Mouse (Mus musculus) C2C12 (cell line): ENCODE results near the gene Pgghg. TPM values are rescaled to one million over a fixed set of nuclear protein-coding genes. Genes with fewer than 3 reads are reported as not detected.

Experiments used
- H3K27me3 ChIP-seq: one replicate; pipeline ENCODE4 v1.6.1; 2011; ENCODE audit not compliant: control insufficient read depth, insufficient read depth, insufficient read length
- H3K36me3 ChIP-seq: one replicate; pipeline ENCODE4 v1.6.1; 2011; ENCODE audit not compliant: control insufficient read depth, insufficient read depth
- H3K4me3 ChIP-seq: one replicate; pipeline ENCODE4 v1.5.1; 2011; ENCODE audit warnings: mild to moderate bottlenecking, control low read depth; ENCODE audit not compliant: poor library complexity, insufficient read depth, severe bottlenecking
- H3K79me2 ChIP-seq: one replicate; pipeline ENCODE4 v1.6.1; 2011; ENCODE audit not compliant: control insufficient read depth, insufficient read depth
- H3K79me3 ChIP-seq: one replicate; pipeline ENCODE4 v1.6.1; 2011; ENCODE audit warnings: low read depth, control low read depth
- H3ac ChIP-seq: one replicate; pipeline ENCODE3; 2011; ENCODE audit warnings: low read depth; ENCODE audit not compliant: control insufficient read depth, insufficient read length
- CEBPB ChIP-seq: IDR thresholded peaks from one replicate; pipeline ENCODE4 v1.6.1; 2011; ENCODE audit warnings: low read depth, mild to moderate bottlenecking, control low read depth, moderate library complexity
- CTCF ChIP-seq: IDR thresholded peaks from one replicate; pipeline ENCODE4 v1.5.1; 2011; ENCODE audit not compliant: control insufficient read depth, insufficient read depth, insufficient read length
- FOSL1 ChIP-seq: IDR thresholded peaks from one replicate; pipeline ENCODE4 v1.8.0; 2011; ENCODE audit warnings: mild to moderate bottlenecking, low read length; ENCODE audit not compliant: poor library complexity, insufficient read depth, severe bottlenecking
- MAX ChIP-seq: IDR thresholded peaks from one replicate; pipeline ENCODE4 v1.6.1; 2011; ENCODE audit warnings: mild to moderate bottlenecking, control low read depth
- MYOD1 ChIP-seq: IDR thresholded peaks from one replicate; pipeline ENCODE4 v1.6.1; 2011; ENCODE audit warnings: low read depth; ENCODE audit not compliant: control insufficient read depth, insufficient read length
- MYOG ChIP-seq: IDR thresholded peaks from one replicate; pipeline ENCODE4 v1.6.1; 2011; ENCODE audit not compliant: control insufficient read depth, insufficient read length; ENCODE audit errors: extremely low read depth
- USF1 ChIP-seq: IDR thresholded peaks from one replicate; pipeline ENCODE4 v1.6.1; 2011; ENCODE audit warnings: low read depth, mild to moderate bottlenecking, control low read depth, moderate library complexity
- polyA plus RNA-seq: library from polyadenylated mRNA; unstranded; fragments of >200 nt; fragmentation: generic; extraction: Trizol; gene quantifications from one replicate; pipeline ENCODE4 v1.2.1, GENCODE M21; 2012; ENCODE audit warnings: missing spikeins

Gene Pgghg
- polyA plus RNA-seq, 1 experiment: 12.2 TPM

DNA sequence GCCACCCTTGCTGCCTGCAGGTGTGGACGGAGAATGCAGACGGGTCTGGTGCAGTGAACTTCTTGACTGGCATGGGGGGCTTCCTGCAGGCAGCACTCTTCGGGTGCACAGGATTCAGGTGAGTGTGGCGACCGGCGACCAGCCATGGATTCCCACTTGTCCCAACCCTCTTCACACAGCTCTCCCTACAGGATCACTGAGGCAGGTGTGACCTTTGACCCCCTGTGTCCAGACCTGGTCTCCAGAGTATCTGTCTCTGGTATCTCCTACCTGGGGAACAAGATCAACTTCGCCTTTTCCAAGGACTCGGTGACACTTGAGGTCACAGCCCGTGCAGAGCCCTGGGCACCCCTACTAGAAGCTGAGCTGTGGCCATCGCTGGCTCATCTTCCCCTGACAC lies 5.1 kb downstream of the Pgghg start:
- Histone ChIP-seq H3K36me3 (peaks cover 13% of the 10 kb centered on the region), H3ac (no peak overlapping the region), H3K79me3 (no peaks in the 10 kb centered on the region), H3K27me3 (no peaks in the 10 kb centered on the region), H3K4me3 (no peak overlapping the region), H3K79me2 (peaks cover 7% of the 10 kb centered on the region)
- TF ChIP-seq MYOD1: no peak
- no peak for TF ChIP-seq MAX
- TF ChIP-seq CEBPB: no peak
- no peak for TF ChIP-seq CTCF
- no peak for TF ChIP-seq USF1
- TF ChIP-seq FOSL1: no peak
- no peak for TF ChIP-seq MYOG

DNA sequence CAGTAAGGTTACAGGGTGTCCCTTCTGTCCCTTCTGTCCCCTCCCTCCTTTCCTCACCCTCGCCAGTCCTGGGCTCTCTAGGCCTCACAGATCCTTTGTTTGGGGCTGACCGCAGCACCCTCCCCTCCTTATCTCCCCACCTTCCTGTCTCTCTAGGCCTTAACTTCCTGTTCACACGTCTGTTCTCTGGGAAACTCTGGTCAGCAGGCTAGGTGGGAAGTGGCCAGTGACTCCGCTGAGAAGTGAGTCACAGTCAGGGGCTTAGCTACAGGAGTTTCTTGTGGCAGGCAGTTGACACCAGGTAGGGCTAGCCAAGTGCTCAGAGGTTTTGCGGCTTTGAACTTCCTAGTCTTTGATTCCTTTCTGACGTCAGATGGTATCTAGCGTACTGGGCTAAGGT lies 5.8 kb downstream of the Pgghg start:
- Histone ChIP-seq H3K4me3 (no peak overlapping the region), H3K79me3 (peaks cover 5% of the 10 kb centered on the region), H3K27me3 (no peaks in the 10 kb centered on the region), H3K79me2 (peaks cover 14% of the 10 kb centered on the region), H3K36me3 (peaks cover 13% of the 10 kb centered on the region), H3ac (no peak overlapping the region)
- TF ChIP-seq MYOG: no peak
- TF ChIP-seq CTCF: no peak
- TF ChIP-seq FOSL1: no peak
- TF ChIP-seq MYOD1: no peak
- no peak for TF ChIP-seq USF1
- TF ChIP-seq MAX: no peak
- no peak for TF ChIP-seq CEBPB

DNA sequence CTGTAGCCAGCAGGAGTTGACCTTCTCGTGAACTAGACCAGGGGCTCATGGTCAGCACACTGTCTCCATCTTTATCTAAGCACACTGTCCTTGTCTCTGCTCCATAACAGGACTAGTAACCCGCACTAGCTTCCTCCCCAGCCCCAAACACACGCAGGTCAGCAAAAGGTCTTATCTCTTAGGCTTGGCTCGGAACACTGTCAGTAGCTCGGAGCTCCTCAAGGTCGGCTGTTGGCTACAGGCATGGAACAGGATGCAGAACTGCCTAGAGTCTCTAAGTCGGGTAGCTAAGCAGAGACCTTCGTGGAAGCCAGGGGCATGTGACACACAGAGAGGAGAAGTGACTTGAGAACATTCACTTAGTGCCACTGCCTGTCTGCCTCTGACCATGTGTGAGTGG lies 7.0 kb downstream of the Pgghg start:
- Histone ChIP-seq H3K36me3 (peaks cover 17% of the 10 kb centered on the region), H3K4me3 (no peak overlapping the region)

DNA sequence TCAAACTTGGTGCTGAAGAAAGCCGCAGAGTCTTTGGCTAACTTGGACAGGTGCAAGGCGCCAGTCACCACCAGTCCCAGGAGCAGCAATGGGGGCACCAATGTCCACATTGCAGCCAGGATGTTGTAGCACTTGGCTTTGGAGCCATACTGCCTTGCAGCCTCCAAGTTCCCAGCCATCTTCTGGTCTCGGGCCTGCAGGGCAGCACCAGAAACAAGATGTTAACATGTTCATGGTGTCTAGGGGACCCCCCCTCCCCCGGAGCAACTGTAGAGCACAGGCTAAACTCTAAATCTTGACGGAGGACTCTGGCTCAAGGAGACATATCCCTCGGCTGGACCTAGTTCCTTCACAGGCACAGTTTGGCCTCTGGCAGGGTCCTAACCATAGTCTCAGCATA lies 8.1 kb downstream of the Pgghg start:
- peaks cover 18% of the 10 kb centered on the region for H3K36me3 ChIP-seq
- TF ChIP-seq USF1: no peak
- peaks cover 37% of the 10 kb centered on the region for H3K79me2 ChIP-seq
- H3K27me3 ChIP-seq: no peaks in the 10 kb centered on the region
- H3ac ChIP-seq: no peak overlapping the region
- H3K4me3 ChIP-seq: no peak overlapping the region
- H3K79me3 ChIP-seq: peaks cover 25% of the 10 kb centered on the region

More for the DNA sequence above, 7.0 kb downstream of the Pgghg start:
- Histone ChIP-seq H3K27me3 (no peaks in the 10 kb centered on the region), H3K79me2 (peaks cover 26% of the 10 kb centered on the region), H3K79me3 (peaks cover 14% of the 10 kb centered on the region), H3ac (no peak overlapping the region)
- TF ChIP-seq CTCF (no peak), MYOG (no peak), USF1 (no peak), MYOD1 (no peak), CEBPB (no peak), MAX (no peak), FOSL1 (no peak)

DNA sequence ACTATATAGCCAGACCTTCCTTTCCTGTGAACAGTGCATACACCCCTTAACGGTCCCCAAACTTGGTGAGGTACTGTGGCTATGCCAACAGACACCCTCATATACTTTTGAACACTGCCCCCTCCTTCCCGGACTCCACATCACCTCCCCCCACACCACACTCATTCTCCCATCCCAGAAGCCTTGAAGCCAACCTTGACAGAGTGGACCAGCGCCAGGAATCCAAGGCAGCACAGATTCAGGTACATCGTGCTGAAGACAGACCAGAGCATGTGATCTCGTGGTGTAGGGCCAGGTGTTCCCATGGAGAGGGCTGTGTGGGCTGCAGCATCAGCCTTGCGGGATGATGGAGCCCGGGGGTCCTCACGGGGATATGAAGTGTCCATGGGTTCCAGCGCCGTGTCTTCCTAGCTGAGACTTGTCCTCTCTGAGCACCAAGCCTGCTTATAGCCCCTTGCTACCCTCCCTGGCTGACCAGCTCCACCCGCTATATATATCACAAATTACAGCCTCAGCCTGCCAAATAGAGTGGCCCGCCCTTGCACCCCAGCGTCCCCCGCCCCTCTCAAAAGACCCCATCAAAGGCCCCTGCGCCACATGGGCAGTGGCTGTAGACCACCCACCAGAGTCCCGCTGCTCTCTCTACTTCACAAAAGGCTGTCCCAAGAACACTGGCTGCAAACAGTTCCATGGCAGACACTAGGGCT lies 8.8 kb downstream of the Pgghg start, which contains the start of gene Ifitm5:
TSS of gene Ifitm5 (minus strand) at position 468 of the 707 bp plus-strand sequence.
- Histone ChIP-seq H3K36me3 (peaks cover 18% of the 10 kb centered on the region), H3K4me3 (no peak within 1 kb of the TSS), H3ac (no peak within 1 kb of the TSS), H3K79me3 (peaks cover 31% of the 10 kb centered on the region), H3K79me2 (peaks cover 44% of the 10 kb centered on the region), H3K27me3 (no peaks in the 10 kb centered on the region)
- TF ChIP-seq MYOG (no peak), USF1 (no peak), MAX (no peak), MYOD1 (no peak), FOSL1 (no peak), CEBPB (no peak), CTCF (no peak)

DNA sequence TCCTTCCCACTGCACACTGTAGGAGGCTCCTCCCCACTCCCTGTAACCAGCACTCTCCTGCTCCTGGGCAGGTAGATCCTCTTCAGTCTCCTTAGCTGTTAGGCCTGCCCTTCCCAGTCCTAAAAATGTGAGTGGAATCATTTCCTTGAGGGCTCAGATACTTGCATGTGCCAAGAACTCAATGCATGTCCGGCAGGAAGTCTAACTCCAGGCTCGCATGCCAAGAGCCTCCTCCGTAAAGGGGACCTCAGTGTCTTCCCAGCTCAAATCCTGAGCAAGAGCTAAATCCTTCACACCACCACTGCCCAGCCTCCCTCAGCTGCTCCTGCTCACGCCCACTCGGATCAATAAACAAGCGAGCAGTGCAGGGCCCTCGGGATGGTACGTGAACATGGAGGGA lies 9.9 kb downstream of the Pgghg start:
- H3K27me3 ChIP-seq: no peaks in the 10 kb centered on the region
- H3K79me2 ChIP-seq: peaks cover 52% of the 10 kb centered on the region
- H3ac ChIP-seq: no peak overlapping the region
- H3K36me3 ChIP-seq: peaks cover 18% of the 10 kb centered on the region
- TF ChIP-seq USF1: no peak
- no peak for TF ChIP-seq CEBPB
- TF ChIP-seq FOSL1: no peak
- TF ChIP-seq CTCF: no peak
- peaks cover 39% of the 10 kb centered on the region for H3K79me3 ChIP-seq
- H3K4me3 ChIP-seq: no peak overlapping the region
